Mouse (Mus musculus): ENCODE measurements around the gene Khnyn. TPM values are rescaled to one million over a fixed set of nuclear protein-coding genes. Genes with fewer than 3 reads are reported as not detected.
A peak's percentile ranks its signal among the peaks of the same experiment; 100 is the strongest.

The Khnyn gene
- polyA plus RNA-seq, 1 experiment: 10.0 TPM

DNA sequence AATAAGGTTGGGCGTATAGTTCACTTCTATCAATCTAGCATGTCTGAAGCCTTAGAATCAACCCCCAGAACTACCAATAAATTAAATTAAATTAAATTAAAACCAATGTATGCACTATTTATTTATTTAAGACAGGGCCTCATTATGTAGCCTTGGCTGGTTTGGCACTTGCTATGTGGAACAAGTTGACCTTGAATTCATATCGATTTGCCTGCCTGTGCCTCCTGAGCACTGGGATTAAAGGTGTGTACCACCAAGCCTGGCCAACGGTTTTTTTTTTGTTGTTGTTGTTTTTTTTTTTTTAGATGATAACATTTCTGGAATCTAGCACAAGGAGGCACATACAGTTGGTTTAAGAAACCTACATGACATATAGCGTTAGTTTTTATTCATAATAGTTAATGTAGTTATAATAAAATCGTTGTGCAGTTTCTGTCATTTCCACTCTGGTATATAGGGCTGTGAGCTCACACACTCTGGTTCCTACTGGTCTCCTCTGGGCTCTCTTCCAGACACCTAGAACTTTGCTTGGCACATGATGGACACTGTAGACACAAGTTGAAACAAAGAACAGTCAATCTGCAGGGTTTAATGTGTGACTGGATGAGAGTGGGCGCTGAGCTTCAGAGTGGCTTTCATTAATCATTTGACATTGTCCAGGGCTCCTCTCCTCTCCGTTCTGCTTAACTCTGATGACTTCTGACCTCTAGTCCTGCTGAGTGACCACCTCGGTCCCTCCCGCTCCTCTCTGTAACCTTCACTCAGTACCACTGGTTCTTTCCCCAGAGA is 39.0 kb upstream of the Khnyn start:
- Histone ChIP-seq H3K4me3 (no peak overlapping the region), H3K27me3 (ENCODE audit: control insufficient read depth, insufficient read depth, insufficient read length) (peaks cover 7% of the 10 kb centered on the region), H3K36me3 (ENCODE audit: control insufficient read depth, insufficient read depth) (no peaks in the 10 kb centered on the region), H3ac (ENCODE audit: control insufficient read depth, insufficient read length) (no peak overlapping the region), H3K79me2 (ENCODE audit: control insufficient read depth, insufficient read depth) (no peaks in the 10 kb centered on the region), H3K4me2 (ENCODE audit: low read depth) (no peak overlapping the region)
- TF ChIP-seq REST (IDR thresholded peaks at IDR 0.05; ENCODE audit: insufficient read depth, insufficient read length) (no peak), MYOG (IDR thresholded peaks at IDR 0.05; ENCODE audit: control insufficient read depth in 1 of 3, insufficient read depth in 1 of 3, insufficient read length in 2 of 3, low read depth in 2 of 3) (no peak), USF1 (IDR thresholded peaks at IDR 0.05; ENCODE audit: low read depth) (no peak), POLR2A (IDR thresholded peaks at IDR 0.05; ENCODE audit: insufficient read length, low read depth) (no peak), E2F4 (IDR thresholded peaks at IDR 0.05; ENCODE audit: insufficient read depth) (no peak), SRF (IDR thresholded peaks at IDR 0.05; ENCODE audit: control insufficient read depth, insufficient read length, low read depth) (no peak), MAX (IDR thresholded peaks at IDR 0.05; ENCODE audit: low read depth) (no peak)

GRCm38 (mm10) chr14:55850885-55851284 is 33.9 kb upstream of the Khnyn start:
- TF ChIP-seq CEBPB (IDR thresholded peaks at IDR 0.05; ENCODE audit: insufficient read depth, poor library complexity, severe bottlenecking) (no peak), USF1 (IDR thresholded peaks at IDR 0.05; ENCODE audit: low read depth) (no peak), REST (IDR thresholded peaks at IDR 0.05; ENCODE audit: insufficient read depth, insufficient read length) (no peak), E2F4 (IDR thresholded peaks at IDR 0.05; ENCODE audit: insufficient read depth) (no peak), POLR2AphosphoS2 (IDR thresholded peaks at IDR 0.05; ENCODE audit: insufficient read length, low read depth) (no peak), TCF3 (IDR thresholded peaks at IDR 0.05; ENCODE audit: insufficient read length, low read depth) (no peak), POLR2A (IDR thresholded peaks at IDR 0.05; ENCODE audit: insufficient read length, low read depth) (no peak), MYOG (IDR thresholded peaks at IDR 0.05; ENCODE audit: control insufficient read depth in 1 of 3, insufficient read depth in 1 of 3, insufficient read length in 2 of 3, low read depth in 2 of 3) (no peak), SRF (IDR thresholded peaks at IDR 0.05; ENCODE audit: control insufficient read depth, insufficient read length, low read depth) (no peak), MYOD1 (IDR thresholded peaks at IDR 0.05; ENCODE audit: control insufficient read depth in 1 of 3, insufficient read length in 2 of 3, low read depth in 2 of 3) (no peak), MAX (IDR thresholded peaks at IDR 0.05; ENCODE audit: low read depth) (no peak), TCF12 (IDR thresholded peaks at IDR 0.05; ENCODE audit: insufficient read depth, poor library complexity, severe bottlenecking) (no peak)
- no peak overlapping the region for H3K4me3 ChIP-seq
- H3ac ChIP-seq (ENCODE audit: control insufficient read depth, insufficient read length): no peak overlapping the region
- no peak overlapping the region for H3K4me2 ChIP-seq (ENCODE audit: low read depth)
- H3K79me2 ChIP-seq (ENCODE audit: control insufficient read depth, insufficient read depth): no peaks in the 10 kb centered on the region
- no peaks in the 10 kb centered on the region for H3K36me3 ChIP-seq (ENCODE audit: control insufficient read depth, insufficient read depth)
- H3K27me3 ChIP-seq (ENCODE audit: control insufficient read depth, insufficient read depth, insufficient read length): peaks cover 20% of the 10 kb centered on the region

GRCm38 (mm10) chr14:55852646-55853551 is 31.8 kb upstream of the Khnyn start:
- Histone ChIP-seq H3K79me2 (ENCODE audit: control insufficient read depth, insufficient read depth) (no peaks in the 10 kb centered on the region), H3K4me3 (no peak overlapping the region), H3K27me3 (ENCODE audit: control insufficient read depth, insufficient read depth, insufficient read length) (peaks cover 22% of the 10 kb centered on the region), H3K36me3 (ENCODE audit: control insufficient read depth, insufficient read depth) (no peaks in the 10 kb centered on the region), H3K4me2 (ENCODE audit: low read depth) (no peak overlapping the region), H3ac (ENCODE audit: control insufficient read depth, insufficient read length) (no peak overlapping the region)
- TF ChIP-seq POLR2A (IDR thresholded peaks at IDR 0.05; ENCODE audit: insufficient read length, low read depth) (no peak), MYOG (IDR thresholded peaks at IDR 0.05; ENCODE audit: control insufficient read depth in 1 of 3, insufficient read depth in 1 of 3, insufficient read length in 2 of 3, low read depth in 2 of 3) (no peak), E2F4 (IDR thresholded peaks at IDR 0.05; ENCODE audit: insufficient read depth) (no peak), CEBPB (IDR thresholded peaks at IDR 0.05; ENCODE audit: insufficient read depth, poor library complexity, severe bottlenecking) (no peak), SRF (IDR thresholded peaks at IDR 0.05; ENCODE audit: control insufficient read depth, insufficient read length, low read depth) (no peak), MYOD1 (IDR thresholded peaks at IDR 0.05; ENCODE audit: control insufficient read depth in 1 of 3, insufficient read length in 2 of 3, low read depth in 2 of 3) (no peak)

GRCm38 (mm10) chr14:55853621-55854285 is 31.0 kb upstream of the Khnyn start, which contains the start of gene Nynrin:
TSS of gene Nynrin (plus strand) at chr14:55854010.
- H3ac ChIP-seq (ENCODE audit: control insufficient read depth, insufficient read length): no peak within 1 kb of the TSS
- TF ChIP-seq POLR2AphosphoS2 (IDR thresholded peaks at IDR 0.05; ENCODE audit: insufficient read length, low read depth) (no peak), CEBPB (IDR thresholded peaks at IDR 0.05; ENCODE audit: insufficient read depth, poor library complexity, severe bottlenecking) (no peak), TCF3 (IDR thresholded peaks at IDR 0.05; ENCODE audit: insufficient read length, low read depth) (no peak), MYOD1 (IDR thresholded peaks at IDR 0.05; ENCODE audit: control insufficient read depth in 1 of 3, insufficient read length in 2 of 3, low read depth in 2 of 3) (no peak), REST (IDR thresholded peaks at IDR 0.05; ENCODE audit: insufficient read depth, insufficient read length) (no peak), SRF (IDR thresholded peaks at IDR 0.05; ENCODE audit: control insufficient read depth, insufficient read length, low read depth) (no peak), MYOG (IDR thresholded peaks at IDR 0.05; ENCODE audit: control insufficient read depth in 1 of 3, insufficient read depth in 1 of 3, insufficient read length in 2 of 3, low read depth in 2 of 3) (no peak), TCF12 (IDR thresholded peaks at IDR 0.05; ENCODE audit: insufficient read depth, poor library complexity, severe bottlenecking) (no peak), POLR2A (IDR thresholded peaks at IDR 0.05; ENCODE audit: insufficient read length, low read depth) (no peak), MAX (IDR thresholded peaks at IDR 0.05; ENCODE audit: low read depth) (no peak), USF1 (IDR thresholded peaks at IDR 0.05; ENCODE audit: low read depth) (no peak)
- no peaks in the 10 kb centered on the region for H3K79me2 ChIP-seq (ENCODE audit: control insufficient read depth, insufficient read depth)

More at GRCm38 (mm10) chr14:55853621-55854285, 31.0 kb upstream of the Khnyn start, which contains the start of gene Nynrin:
- Histone ChIP-seq H3K27me3 (ENCODE audit: control insufficient read depth, insufficient read depth, insufficient read length) (peaks cover 22% of the 10 kb centered on the region), H3K4me2 (ENCODE audit: low read depth) (peak within 1 kb of the TSS; percentile 30), H3K4me3 (no peak within 1 kb of the TSS), H3K36me3 (ENCODE audit: control insufficient read depth, insufficient read depth) (no peaks in the 10 kb centered on the region)

All from myocyte (in vitro differentiated cells).